Mouse (Mus musculus) heart, adult 2 months (tissue): Measurements from ENCODE around the gene Sike1.

Experiments used
- CTCF ChIP-seq: fragments of 200-600 bp; IDR thresholded peaks from 2 replicates; pipeline ENCODE4 v1.8.1; 2022; ENCODE audit warnings: antibody characterized with exemption, mild to moderate bottlenecking, moderate library complexity
- POLR2A ChIP-seq: fragments of 200-500 bp; IDR thresholded peaks from 2 replicates; pipeline ENCODE4 v1.6.1; 2011; ENCODE audit warnings: mild to moderate bottlenecking, low read depth, low read length, control low read depth; ENCODE audit not compliant: insufficient read depth

- TF ChIP-seq POLR2A, result no peak
- no peak for TF ChIP-seq CTCF
These were observed 21.8 kb downstream of the Sike1 start for GRCm38 (mm10) chr3:103017350-103017749.
